Mouse (Mus musculus) retina, postnatal 1 day (tissue): ENCODE measurements around the gene Plpp1.
A peak's percentile ranks its signal among the peaks of the same experiment; 100 is the strongest.

Experiments used
- DNase-seq: peaks from one replicate; pipeline ENCODE4 v3.0.0-alpha.2; 2012

Gene Plpp1

GRCm38 (mm10) chr13:112862342-112862741 is 61.8 kb downstream of the Plpp1 start:
- no peak for DNase-seq

GRCm38 (mm10) chr13:112862978-112863677 is 62.5 kb downstream of the Plpp1 start:
- no peak for DNase-seq

GRCm38 (mm10) chr13:112866782-112867181 is 66.2 kb downstream of the Plpp1 start:
- no peak for DNase-seq

- no peak for DNase-seq
Measured at GRCm38 (mm10) chr13:112867381-112867780, 66.8 kb downstream of the Plpp1 start.

GRCm38 (mm10) chr13:112870039-112870690 is 69.6 kb downstream of the Plpp1 start:
- no peak for DNase-seq

- no peak for DNase-seq
Measured at GRCm38 (mm10) chr13:112871500-112872266, 71.1 kb downstream of the Plpp1 start.

GRCm38 (mm10) chr13:112887234-112887633 is 86.6 kb downstream of the Plpp1 start:
- no peak for DNase-seq

- no peak for DNase-seq
Measured at GRCm38 (mm10) chr13:112902176-112902575, 101.6 kb downstream of the Plpp1 start.

- DNase-seq: peak; percentile 62
Measured at GRCm38 (mm10) chr13:112909663-112910062, 109.1 kb downstream of the Plpp1 start.

GRCm38 (mm10) chr13:112910434-112910833 is 109.8 kb downstream of the Plpp1 start:
- no peak for DNase-seq
